Mouse (Mus musculus) liver, adult 10 weeks (tissue): ENCODE results near the gene Olfr1467. TPM values are rescaled to one million over a fixed set of nuclear protein-coding genes. Genes with fewer than 3 reads are reported as not detected.

Experiments used
- polyA plus RNA-seq: library from polyadenylated mRNA; stranded (reverse); fragments of 350-450 nt; fragmentation: Illumina TruSeq; extraction: RNeasy Lipid Tissue Mini Kit (QIAGEN cat#74804); gene quantifications from one replicate; pipeline ENCODE4 v1.2.3, GENCODE M21; 2014; ENCODE audit warnings: low read depth, low replicate concordance

The Olfr1467 gene
- polyA plus RNA-seq: not detected

DNA sequence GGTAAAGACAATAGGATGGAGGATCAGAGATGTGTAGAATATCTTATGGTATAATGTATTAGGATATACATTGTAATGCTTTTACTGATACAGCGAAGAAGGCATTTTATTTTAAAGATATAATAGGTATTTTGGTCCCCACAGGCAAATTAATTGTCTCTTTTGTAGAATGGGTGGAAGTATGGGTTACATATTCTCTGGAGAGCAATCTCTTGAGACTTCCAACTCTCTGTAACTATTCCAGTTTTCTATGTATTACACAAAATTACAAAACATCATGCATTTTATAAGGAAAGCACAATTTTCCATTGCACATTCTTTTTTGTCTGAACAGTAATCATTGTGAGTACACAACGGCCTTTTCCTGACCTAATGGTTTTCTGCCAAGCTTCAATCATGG is at the start of gene Olfr1467:
Gene Olfr1467, plus strand, starts transcription at position 301 of the 400 bp plus-strand sequence.

DNA sequence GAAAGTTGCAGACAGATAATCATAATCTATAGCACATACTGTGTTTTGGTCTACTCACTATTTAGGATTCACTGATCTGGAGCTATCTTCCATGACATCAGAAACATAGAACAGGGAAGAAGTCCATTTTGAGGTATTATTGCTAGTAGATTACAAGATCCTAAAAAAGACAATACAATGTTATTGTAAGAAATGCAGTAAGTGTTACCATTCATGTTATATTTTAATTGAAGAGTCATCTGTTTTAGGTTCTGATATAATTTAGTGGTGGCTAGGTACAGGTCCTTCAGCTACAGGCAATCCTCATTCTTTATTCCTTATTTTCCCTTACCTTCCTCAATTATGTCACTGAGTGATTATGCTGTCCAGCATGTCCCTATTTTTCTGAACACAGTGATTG is 46.6 kb upstream of the Olfr1467 start, which contains the start of gene Olfr1465:
Gene Olfr1465, minus strand, starts transcription at position 101 of the 400 bp plus-strand sequence.

DNA sequence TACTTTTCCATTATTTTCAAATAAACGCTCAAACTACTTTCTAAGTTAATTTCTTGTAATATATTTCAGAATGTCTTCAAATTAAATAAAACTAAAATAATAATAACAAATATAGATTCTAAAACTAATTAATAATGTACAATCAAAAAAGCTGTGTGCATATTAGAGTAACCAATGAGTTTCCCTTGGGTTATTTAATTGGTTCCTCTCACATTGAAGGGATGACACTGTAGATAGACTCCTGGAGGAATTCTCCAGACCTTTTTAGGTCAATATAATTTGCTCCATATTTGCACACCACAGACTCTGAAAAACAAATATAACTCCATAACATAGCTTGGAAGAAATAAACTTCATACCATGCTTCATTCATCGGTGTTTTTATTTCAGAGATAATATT is 23.5 kb upstream of the Olfr1467 start, which contains the start of gene Olfr1466:
Gene Olfr1466, plus strand, starts transcription at position 301 of the 400 bp plus-strand sequence.

DNA sequence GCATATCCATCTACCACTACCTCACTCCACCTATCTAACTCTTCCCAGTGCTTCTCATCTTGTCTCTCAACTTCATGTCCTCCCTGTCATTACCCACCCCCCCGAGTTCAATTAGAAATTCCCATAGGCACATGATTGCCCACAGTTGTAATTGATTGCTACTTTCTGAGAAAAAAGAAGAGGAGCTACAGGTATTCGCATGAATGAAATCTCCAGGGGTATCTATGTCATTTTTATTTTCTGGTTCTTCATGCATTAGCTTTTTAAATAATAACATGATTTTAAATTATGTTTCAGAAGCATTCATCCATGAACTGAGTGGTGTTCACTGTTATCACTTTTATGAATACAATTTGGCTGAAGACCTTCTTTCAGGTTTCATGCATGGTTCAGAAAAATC is 45.5 kb downstream of the Olfr1467 start, which contains the start of gene Olfr1469:
Gene Olfr1469, plus strand, starts transcription at position 301 of the 400 bp plus-strand sequence.

Other genes with a start within 250 kb of the Olfr1467 start
- gene Olfr1459, start 212.7 kb upstream of the Olfr1467 start, polyA plus RNA-seq: not detected
- gene Olfr1461, start 199.2 kb upstream of the Olfr1467 start, polyA plus RNA-seq: not detected
- gene Olfr1462, start 176.5 kb upstream of the Olfr1467 start, polyA plus RNA-seq: not detected
- not detected for gene Olfr1463, start 130.9 kb upstream of the Olfr1467 start, polyA plus RNA-seq
- gene Olfr1465, start 46.7 kb upstream of the Olfr1467 start, polyA plus RNA-seq: not detected
- not detected for gene Olfr1466, start 23.4 kb upstream of the Olfr1467 start, polyA plus RNA-seq
- not detected for gene Olfr1469, start 45.6 kb downstream of the Olfr1467 start, polyA plus RNA-seq
- not detected for gene Olfr1471, start 81.2 kb downstream of the Olfr1467 start, polyA plus RNA-seq
- gene Olfr1472, start 93.8 kb downstream of the Olfr1467 start, polyA plus RNA-seq: not detected
- gene Olfr1474, start 107.3 kb downstream of the Olfr1467 start, polyA plus RNA-seq: not detected
- gene Olfr1475, start 118.0 kb downstream of the Olfr1467 start, polyA plus RNA-seq: not detected
- gene Olfr1477, start 138.3 kb downstream of the Olfr1467 start, polyA plus RNA-seq: not detected
- gene Olfr1480, start 165.7 kb downstream of the Olfr1467 start, polyA plus RNA-seq: not detected
- not detected for gene Olfr1484, start 221.3 kb downstream of the Olfr1467 start, polyA plus RNA-seq